Mouse (Mus musculus) retina, adult 2 months (tissue): ENCODE data around the gene Zfp84.

ENCODE experiments used
- DNase-seq: peaks from one replicate; pipeline ENCODE4 v3.0.0-alpha.2; 2012; ENCODE audit warnings: low read depth, low spot score

Zfp84 gene

DNA sequence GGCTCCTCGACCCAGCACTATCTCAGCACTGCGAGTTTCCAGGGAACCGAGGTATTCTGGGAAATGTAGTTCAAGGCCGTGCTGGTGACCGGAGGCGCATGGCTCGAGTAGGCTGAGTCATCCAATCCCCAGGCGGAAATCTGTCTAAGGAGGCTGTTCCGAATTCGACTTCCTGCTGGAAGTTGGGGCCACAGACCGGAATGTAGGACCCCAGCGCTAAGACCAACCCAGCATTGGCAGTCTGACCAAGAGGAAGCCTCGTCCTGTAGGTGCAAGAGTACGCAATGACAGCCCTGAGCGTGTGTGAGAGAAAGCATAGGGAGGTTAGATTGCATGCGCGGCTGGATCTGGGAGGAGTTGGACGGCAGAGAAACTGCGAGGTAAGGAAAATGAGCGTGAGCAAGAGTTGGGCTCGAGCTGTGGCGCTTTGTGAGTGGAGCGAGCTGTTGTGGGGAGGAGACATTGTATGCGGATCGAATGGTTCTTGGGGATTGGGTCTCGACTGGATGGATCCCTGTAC is 47.6 kb downstream of the Zfp84 start, which contains the start of gene Zfp790:
Gene Zfp790 (plus strand): TSS at position 205 of the 520 bp plus-strand sequence.
- DNase-seq, result peak; percentile 81

DNA sequence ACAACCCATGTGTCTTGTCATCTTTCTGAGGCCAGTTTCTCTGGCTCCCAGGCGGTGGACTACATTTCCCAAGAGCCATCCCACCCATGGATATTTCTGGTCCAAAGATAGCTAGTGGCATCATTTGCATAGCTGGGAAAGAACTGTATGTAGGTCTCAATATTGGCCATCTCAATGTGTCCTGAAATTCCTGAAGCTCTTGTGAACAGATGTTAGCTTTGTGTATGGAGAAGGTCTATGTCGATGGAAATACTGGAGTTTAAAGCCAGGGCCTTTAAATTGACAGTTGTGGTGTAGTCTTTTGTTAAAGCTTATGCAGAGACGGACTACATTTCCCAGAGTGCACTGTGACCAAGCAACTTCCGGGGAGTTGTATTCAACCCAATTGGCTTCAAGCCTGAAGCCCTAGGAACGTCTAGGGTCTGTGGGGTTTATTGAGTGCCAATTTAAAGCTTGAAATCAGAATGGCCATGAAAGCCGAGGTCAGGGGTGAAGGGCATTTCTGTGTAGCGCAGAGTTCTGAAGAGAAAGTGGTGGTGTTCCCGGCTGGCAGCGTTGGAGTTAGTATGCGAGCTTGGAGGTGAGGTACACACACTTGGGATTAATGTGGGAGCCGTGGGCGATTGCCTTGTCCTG is 50.4 kb downstream of the Zfp84 start:
- peak; percentile 75 for DNase-seq

GRCm38 (mm10) chr7:29828001-29828400 is 59.6 kb downstream of the Zfp84 start:
- DNase-seq, result no peak
